Mouse (Mus musculus): Measurements from ENCODE around the gene Palld.

GRCm38 (mm10) chr8:61556219-61556618, 346.3 kb downstream of the Palld start:
- TF ChIP-seq CTCF (conservative IDR thresholded peaks at IDR 0.05; ENCODE audit: low read length) (no peak), POU5F1 (IDR thresholded peaks at IDR 0.05; ENCODE audit: borderline replicate concordance, low read length) (no peak)

Measured in E14TG2a.4 (cell line).